Mouse (Mus musculus) forebrain, embryonic 14.5 days (tissue): Measurements from ENCODE around the gene Irf2. TPM values are rescaled to one million over a fixed set of nuclear protein-coding genes. Genes with fewer than 3 reads are reported as not detected.

Experiments
- ATAC-seq: fragments of 200-750 bp; cut with Nextera tagmentation; 2 replicates; pipeline ENCODE4 v1.8.0; 2017; ENCODE audit warnings: mild to moderate bottlenecking, moderate library complexity
- DNase-seq: peaks from one replicate; pipeline ENCODE4 v3.0.0-alpha.2; 2015; ENCODE audit warnings: low spot score
- H3K27ac ChIP-seq: fragments of 300-500 bp; sonication (generic); 2 replicates; pipeline ENCODE4 v1.5.1; 2014; ENCODE audit warnings: low read depth, mild to moderate bottlenecking, control low read depth, low read length, moderate library complexity
- H3K27me3 ChIP-seq: fragments of 300-500 bp; sonication (generic); replicated peaks from 2 replicates; pipeline ENCODE4 v1.6.1; 2014; ENCODE audit warnings: low read length, control low read depth, mixed read lengths; ENCODE audit not compliant: control insufficient read depth, insufficient read depth
- H3K36me3 ChIP-seq: fragments of 300-500 bp; sonication (generic); 2 replicates; pipeline ENCODE4 v1.6.1; 2014; ENCODE audit warnings: low read length, control low read depth; ENCODE audit not compliant: control insufficient read depth, insufficient read depth
- H3K4me1 ChIP-seq: fragments of 300-500 bp; sonication (generic); 2 replicates; pipeline ENCODE4 v1.6.1; 2014; ENCODE audit warnings: antibody characterized with exemption, low read length, control low read depth; ENCODE audit not compliant: control insufficient read depth, insufficient read depth
- H3K4me2 ChIP-seq: fragments of 300-500 bp; sonication (generic); 2 replicates; pipeline ENCODE4 v1.6.1; 2014; ENCODE audit warnings: mild to moderate bottlenecking, control low read depth, low read length
- H3K4me3 ChIP-seq: fragments of 300-500 bp; sonication (generic); 2 replicates; pipeline ENCODE4 v1.5.1; 2014; ENCODE audit warnings: low read depth, low read length, control low read depth
- H3K9ac ChIP-seq: fragments of 300-500 bp; sonication (generic); 2 replicates; pipeline ENCODE4 v1.6.1; 2014; ENCODE audit warnings: mild to moderate bottlenecking, low read length, control low read depth, moderate library complexity
- H3K9me3 ChIP-seq: fragments of 300-500 bp; sonication (generic); replicated peaks from 2 replicates; pipeline ENCODE4 v1.6.1; 2016; ENCODE audit warnings: low read length, control low read depth, mixed read lengths; ENCODE audit not compliant: control insufficient read depth
- WGBS: fragments of 180-500 bp; shearing (Covaris S2); extraction: QIAGEN DNeasy Blood & Tissue Kit; methylation state at CpG from one replicate; pipeline ENCODE4 v1.1.7; 2014; 5-methylcytosine and 5-hydroxymethylcytosine counted together
- polyA plus RNA-seq: library from polyadenylated mRNA; unstranded; fragments of >200 nt; fragmentation: Nextera tagmentation; extraction: Ambion mirVana; gene quantifications from 2 replicates; pipeline ENCODE4 v1.2.1, GENCODE M21; 2014

Irf2 gene
- polyA plus RNA-seq, 1 experiment from 2014 or later, result 6.2 TPM

DNA sequence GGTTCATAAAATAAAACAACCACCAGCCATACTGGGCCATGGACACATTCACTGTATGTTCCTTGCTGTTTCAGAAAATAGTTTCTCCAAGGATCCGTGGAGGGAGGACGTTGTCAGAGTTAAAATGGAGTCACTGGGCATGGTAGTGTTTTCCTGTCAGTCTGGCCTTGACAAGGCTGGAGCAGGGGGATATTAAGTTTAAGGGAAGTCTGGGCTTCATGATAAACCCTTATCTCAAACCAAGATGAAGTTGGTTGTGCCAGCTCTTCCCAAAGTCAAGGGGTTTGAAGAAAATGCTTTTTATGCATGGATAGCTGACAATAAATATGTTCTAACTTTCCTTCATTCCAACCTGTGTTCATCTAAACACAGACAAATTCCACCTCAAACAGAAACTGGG is 72.4 kb downstream of the Irf2 start:
- ATAC-seq, result no peak
- H3K36me3 ChIP-seq, result peaks cover 14% of the 10 kb centered on the region
- no peaks in the 10 kb centered on the region for H3K4me1 ChIP-seq
- no peak overlapping the region for H3K4me2 ChIP-seq
- WGBS, result 90% methylated on average over 2 of the region's 2 CpGs
- no peak overlapping the region for H3K27ac ChIP-seq
- no peak for DNase-seq
- H3K4me3 ChIP-seq, result no peak overlapping the region
- H3K9ac ChIP-seq, result no peak overlapping the region
- no peaks in the 10 kb centered on the region for H3K27me3 ChIP-seq
- no peaks in the 10 kb centered on the region for H3K9me3 ChIP-seq

DNA sequence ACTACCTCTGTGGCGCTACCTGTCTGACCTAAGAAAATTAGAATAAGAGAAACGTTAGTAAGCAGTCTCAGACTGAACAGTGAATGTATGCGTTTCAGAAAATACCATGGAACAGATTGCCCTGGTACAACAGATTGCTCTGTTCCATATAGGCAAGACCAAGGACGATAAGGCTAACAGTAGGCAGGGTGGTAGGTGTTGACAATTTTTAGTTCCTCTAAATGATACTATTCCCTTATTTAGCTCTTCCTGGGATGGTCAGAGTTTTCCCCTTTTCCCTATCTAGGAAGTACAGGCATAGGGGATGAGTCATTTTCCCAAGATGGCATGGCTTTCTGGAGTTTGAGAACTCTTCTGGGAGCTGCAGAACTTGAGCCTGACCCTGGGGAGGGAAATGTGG is 73.4 kb downstream of the Irf2 start:
- no peak overlapping the region for H3K27ac ChIP-seq
- H3K4me2 ChIP-seq, result no peak overlapping the region
- WGBS, result 94% methylated on average over 4 of the region's 4 CpGs
- H3K27me3 ChIP-seq, result no peaks in the 10 kb centered on the region
- H3K9ac ChIP-seq, result no peak overlapping the region
- peaks cover 4% of the 10 kb centered on the region; the same call in 1 of the 2 replicates for H3K36me3 ChIP-seq
- ATAC-seq, result no peak
- no peak overlapping the region for H3K4me3 ChIP-seq
- no peaks in the 10 kb centered on the region for H3K9me3 ChIP-seq
- no peak for DNase-seq
- no peaks in the 10 kb centered on the region for H3K4me1 ChIP-seq

- Histone ChIP-seq H3K4me2 (no peak overlapping the region), H3K9ac (no peak overlapping the region), H3K4me3 (no peak overlapping the region), H3K27ac (no peak overlapping the region), H3K4me1 (no peaks in the 10 kb centered on the region), H3K27me3 (no peaks in the 10 kb centered on the region), H3K36me3 (no peaks in the 10 kb centered on the region), H3K9me3 (no peaks in the 10 kb centered on the region)
- no peak for DNase-seq
- no peak for ATAC-seq
- 80% methylated on average over 14 of the region's 14 CpGs for WGBS
Measured at GRCm38 (mm10) chr8:46818106-46818989, 78.8 kb downstream of the Irf2 start.

DNA sequence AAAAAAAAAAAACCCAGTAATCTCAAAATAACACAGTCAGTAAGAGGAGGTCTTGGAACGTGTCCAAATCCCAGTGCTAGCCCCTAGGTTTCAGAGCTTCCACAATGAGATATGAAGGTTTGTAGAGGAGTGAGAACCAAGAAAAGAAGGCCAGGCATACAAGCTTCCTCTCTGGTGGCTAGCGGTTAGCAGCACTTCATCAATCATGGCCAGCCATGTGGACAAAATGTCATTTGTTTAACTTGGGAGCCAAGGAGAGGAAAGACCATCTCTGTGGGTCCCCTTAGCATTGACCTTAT is 79.4 kb downstream of the Irf2 start:
- Histone ChIP-seq H3K9me3 (no peaks in the 10 kb centered on the region), H3K36me3 (no peaks in the 10 kb centered on the region), H3K27ac (no peak overlapping the region), H3K9ac (no peak overlapping the region), H3K4me1 (no peaks in the 10 kb centered on the region), H3K4me3 (no peak overlapping the region), H3K27me3 (no peaks in the 10 kb centered on the region), H3K4me2 (no peak overlapping the region)
- 83% methylated on average over 2 of the region's 2 CpGs for WGBS
- DNase-seq (peak; percentile 5), ATAC-seq (no peak)

DNA sequence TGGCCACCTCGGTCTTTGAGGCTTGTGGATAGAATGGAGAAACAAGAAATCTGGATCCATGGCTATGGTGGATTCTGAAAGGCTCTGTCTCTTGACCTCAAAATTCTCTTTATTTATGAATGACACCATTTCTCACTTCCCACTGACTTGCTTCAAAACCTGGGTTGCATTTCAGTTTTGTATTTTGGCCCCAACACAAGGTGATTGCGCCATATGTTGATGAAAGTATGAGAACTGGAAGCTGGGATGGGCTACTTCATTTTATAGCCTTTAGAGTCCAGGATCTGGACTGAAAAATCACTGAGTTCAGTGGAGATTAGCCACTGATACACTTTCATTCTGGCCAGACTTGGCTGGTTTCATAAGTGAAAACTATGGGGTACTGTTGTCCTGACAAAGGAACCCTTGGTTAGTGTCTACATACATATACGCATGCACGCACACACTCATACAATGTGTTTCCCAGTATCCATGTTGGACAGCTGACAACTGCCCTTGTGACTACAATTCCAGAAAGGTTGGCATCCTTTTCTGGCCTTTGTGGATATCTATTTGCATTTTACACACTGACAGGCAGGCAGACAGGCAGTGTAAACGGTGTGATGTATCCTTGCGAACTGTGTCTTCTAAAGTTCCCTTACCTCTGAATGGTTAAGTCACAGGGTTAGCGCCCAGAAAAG is 89.3 kb downstream of the Irf2 start:
- Histone ChIP-seq H3K27ac (no peak overlapping the region), H3K9ac (no peak overlapping the region), H3K9me3 (no peaks in the 10 kb centered on the region), H3K4me1 (no peaks in the 10 kb centered on the region), H3K4me3 (no peak overlapping the region), H3K27me3 (no peaks in the 10 kb centered on the region), H3K36me3 (no peaks in the 10 kb centered on the region), H3K4me2 (no peak overlapping the region)
- DNase-seq (peak; percentile 25), ATAC-seq (no peak)
- WGBS, result 90% methylated on average over 7 of the region's 7 CpGs

GRCm38 (mm10) chr8:46829414-46830111 is 90.0 kb downstream of the Irf2 start:
- Histone ChIP-seq H3K9me3 (no peaks in the 10 kb centered on the region), H3K27ac (no peak overlapping the region), H3K4me2 (no peak overlapping the region), H3K4me3 (no peak overlapping the region), H3K36me3 (no peaks in the 10 kb centered on the region), H3K9ac (no peak overlapping the region), H3K4me1 (no peaks in the 10 kb centered on the region), H3K27me3 (no peaks in the 10 kb centered on the region)
- ATAC-seq, result no peak
- WGBS, result 72% methylated on average over 6 of the region's 6 CpGs
- no peak for DNase-seq

- no peaks in the 10 kb centered on the region for H3K4me1 ChIP-seq
- H3K27ac ChIP-seq, result no peak overlapping the region
- ATAC-seq, result no peak
- H3K9ac ChIP-seq, result no peak overlapping the region
- no peaks in the 10 kb centered on the region for H3K27me3 ChIP-seq
- no peaks in the 10 kb centered on the region for H3K9me3 ChIP-seq
- H3K36me3 ChIP-seq, result no peaks in the 10 kb centered on the region
- no peak for DNase-seq
- WGBS, result 87% methylated on average over 11 of the region's 11 CpGs
- no peak overlapping the region for H3K4me3 ChIP-seq
- H3K4me2 ChIP-seq, result no peak overlapping the region
Measured at GRCm38 (mm10) chr8:46830112-46830855, 90.8 kb downstream of the Irf2 start.

- H3K9me3 ChIP-seq, result no peaks in the 10 kb centered on the region
- no peaks in the 10 kb centered on the region for H3K4me1 ChIP-seq
- ATAC-seq (no peak), DNase-seq (no peak)
- no peak overlapping the region for H3K4me2 ChIP-seq
- no peak overlapping the region for H3K9ac ChIP-seq
- H3K27ac ChIP-seq, result no peak overlapping the region
- no peak overlapping the region for H3K4me3 ChIP-seq
- H3K36me3 ChIP-seq, result no peaks in the 10 kb centered on the region
- WGBS, result 95% methylated on average over 5 of the region's 5 CpGs
- H3K27me3 ChIP-seq, result no peaks in the 10 kb centered on the region
Measured at GRCm38 (mm10) chr8:46831916-46832315, 92.4 kb downstream of the Irf2 start.
